Mouse (Mus musculus): ENCODE results near the gene Mtmr14.

Gene Mtmr14

GRCm38 (mm10) chr6:113237542-113238270 is at the start of gene Mtmr14:
Gene Mtmr14, plus strand, starts transcription at chr6:113237843.
- DNase-seq, result peak; percentile 99

- DNase-seq, result peak; percentile 50 to 51
Measured at GRCm38 (mm10) chr6:113193765-113194460, 43.7 kb upstream of the Mtmr14 start.

GRCm38 (mm10) chr6:113194517-113194840 is 43.2 kb upstream of the Mtmr14 start:
- no peak for DNase-seq

- DNase-seq, result peak; percentile 50 to 90
Measured at GRCm38 (mm10) chr6:113194841-113195595, 42.6 kb upstream of the Mtmr14 start, which contains the start of gene Lhfpl4. Gene Lhfpl4, minus strand, starts transcription at chr6:113195384.

GRCm38 (mm10) chr6:113195596-113195992 is 42.0 kb upstream of the Mtmr14 start:
- peak in 1 of 2 experiments; percentile 22 for DNase-seq

GRCm38 (mm10) chr6:113216280-113216679 is 21.4 kb upstream of the Mtmr14 start:
- no peak for DNase-seq

GRCm38 (mm10) chr6:113225798-113226197 is 11.8 kb upstream of the Mtmr14 start:
- no peak for DNase-seq

GRCm38 (mm10) chr6:113226705-113227104 is 10.9 kb upstream of the Mtmr14 start:
- no peak for DNase-seq

GRCm38 (mm10) chr6:113235141-113235540 is 2.5 kb upstream of the Mtmr14 start:
- DNase-seq, result no peak

- peak in 1 of 2 experiments; percentile 8 for DNase-seq
Measured at GRCm38 (mm10) chr6:113238442-113238841, 799 bp downstream of the Mtmr14 start.

GRCm38 (mm10) chr6:113242753-113243152 is 5.1 kb downstream of the Mtmr14 start:
- no peak for DNase-seq

GRCm38 (mm10) chr6:113245585-113245984 is 7.9 kb downstream of the Mtmr14 start:
- no peak for DNase-seq

GRCm38 (mm10) chr6:113250786-113251185 is 13.1 kb downstream of the Mtmr14 start:
- DNase-seq, result no peak

- no peak for DNase-seq
Measured at GRCm38 (mm10) chr6:113251921-113252320, 14.3 kb downstream of the Mtmr14 start.

GRCm38 (mm10) chr6:113254899-113255298 is 17.3 kb downstream of the Mtmr14 start:
- DNase-seq, result no peak

- DNase-seq, result peak; percentile 19 to 23
Measured at GRCm38 (mm10) chr6:113261174-113261858, 23.7 kb downstream of the Mtmr14 start.

GRCm38 (mm10) chr6:113263531-113263930 is 25.9 kb downstream of the Mtmr14 start:
- no peak for DNase-seq

- no peak for DNase-seq
Measured at GRCm38 (mm10) chr6:113264429-113264828, 26.8 kb downstream of the Mtmr14 start.

- DNase-seq, result no peak
Measured at GRCm38 (mm10) chr6:113266996-113267655, 29.5 kb downstream of the Mtmr14 start.

GRCm38 (mm10) chr6:113267988-113268387 is 30.3 kb downstream of the Mtmr14 start:
- DNase-seq, result no peak

- DNase-seq, result no peak
Measured at GRCm38 (mm10) chr6:113272365-113272764, 34.7 kb downstream of the Mtmr14 start.

- DNase-seq, result peak in 1 of 2 experiments; percentile 31
Measured at GRCm38 (mm10) chr6:113276846-113277245, 39.2 kb downstream of the Mtmr14 start.
